Mouse (Mus musculus) retina, postnatal 7 days (tissue): ENCODE measurements around the gene Gm10778.
"Not testable (repeated sequence)": the region's sequence is repeated elsewhere in the genome, so short reads cannot be mapped to it uniquely, and the experiment has no call there.

Source experiments
- DNase-seq: peaks from one replicate; pipeline ENCODE4 v3.0.0-alpha.2; 2012; ENCODE audit warnings: low read depth, low spot score

Gene Gm10778

GRCm38 (mm10) chr10:81627836-81628220, 21.0 kb upstream of the Gm10778 start:
- DNase-seq = no peak

- DNase-seq = no peak
Measured at GRCm38 (mm10) chr10:81628390-81628789, 20.5 kb upstream of the Gm10778 start, which contains the start of gene Ankrd24. Gene Ankrd24, plus strand, starts transcription at chr10:81628540.

- DNase-seq = peak; percentile 54
Measured at GRCm38 (mm10) chr10:81633253-81634099, 15.4 kb upstream of the Gm10778 start.

- no peak for DNase-seq
Measured at GRCm38 (mm10) chr10:81636338-81636737, 12.5 kb upstream of the Gm10778 start.

GRCm38 (mm10) chr10:81638101-81638500, 10.8 kb upstream of the Gm10778 start:
- no peak for DNase-seq

- not testable (repeated sequence) for DNase-seq
Measured at GRCm38 (mm10) chr10:81640825-81641224, 8.0 kb upstream of the Gm10778 start.

- no peak for DNase-seq
Measured at GRCm38 (mm10) chr10:81641566-81641965, 7.3 kb upstream of the Gm10778 start.

- DNase-seq = no peak
Measured at GRCm38 (mm10) chr10:81641978-81642647, 6.7 kb upstream of the Gm10778 start.

- no peak for DNase-seq
Measured at GRCm38 (mm10) chr10:81642648-81643448, 6.0 kb upstream of the Gm10778 start.

- DNase-seq = peak; percentile 88
Measured at GRCm38 (mm10) chr10:81643449-81644055, 5.3 kb upstream of the Gm10778 start.

GRCm38 (mm10) chr10:81644162-81644561, 4.7 kb upstream of the Gm10778 start:
- DNase-seq = no peak

- no peak for DNase-seq
Measured at GRCm38 (mm10) chr10:81644716-81645115, 4.1 kb upstream of the Gm10778 start.

- no peak for DNase-seq
Measured at GRCm38 (mm10) chr10:81645391-81645790, 3.5 kb upstream of the Gm10778 start.

- no peak for DNase-seq
Measured at GRCm38 (mm10) chr10:81646015-81646555, 2.8 kb upstream of the Gm10778 start.

GRCm38 (mm10) chr10:81655178-81655577, 6.3 kb downstream of the Gm10778 start:
- DNase-seq = no peak

GRCm38 (mm10) chr10:81656174-81656573, 7.3 kb downstream of the Gm10778 start:
- DNase-seq = no peak

- not testable (repeated sequence) for DNase-seq
Measured at GRCm38 (mm10) chr10:81687114-81687513, 38.3 kb downstream of the Gm10778 start.

- not testable (repeated sequence) for DNase-seq
Measured at GRCm38 (mm10) chr10:81704531-81705301, 55.9 kb downstream of the Gm10778 start, which contains the start of gene Zfp433. Gene Zfp433, plus strand, starts transcription at chr10:81704825.
